Mouse (Mus musculus): ENCODE measurements around the gene Usp1.

GRCm38 (mm10) chr4:98924906-98925178, 1.2 kb downstream of the Usp1 start:
- TF ChIP-seq CTCF (IDR thresholded peaks at IDR 0.05; ENCODE audit: extremely low read depth, insufficient read depth, insufficient read length, insufficient replicate concordance): no peak
- no peak for TF ChIP-seq POLR2A (IDR thresholded peaks at IDR 0.05; ENCODE audit: low read depth, low read length)

Data from spleen, adult 2 months (tissue).